ENCODE assay signal across 8 mouse cellular contexts in genomic region chr15:89140659-89141252, GRCm38 (mm10). TPM values are rescaled to one million over a fixed set of nuclear protein-coding genes. Genes with fewer than 3 reads are reported as not detected.
DNase-seq lines count a peak whose midpoint lies in the region; ATAC-seq and TF ChIP-seq lines count a peak whose summit lies in the region.

TSS of gene Mapk12 (minus strand) at chr15:89140703.

- no peak within 1 kb of the TSS for H3K27ac ChIP-seq in lung, embryonic 14.5 days (ENCODE audit: low read depth)

- intact Hi-C loops in left cerebral cortex, postnatal 36 days (cut with DNase I), result no loop called here

- 0 out of 2 replicates have a peak, but pooled peaks cover 2% of the 10 kb centered on the region for H3K4me1 ChIP-seq in lung, embryonic 14.5 days (ENCODE audit: insufficient read depth)

- no peaks in the 10 kb centered on the region for H3K36me3 ChIP-seq in lung, embryonic 14.5 days (ENCODE audit: insufficient read depth)
- peaks cover 2% of the 10 kb centered on the region; the same call in 1 of the 2 replicates for H3K36me3 ChIP-seq in splenic B cell, adult 2 months (ENCODE audit: control insufficient read depth, insufficient read depth, low read length, poor library complexity, severe bottlenecking)

- WGBS in lung, embryonic 14.5 days, result 2% methylated on average over 21 of the region's 21 CpGs

- DNase-seq in urinary bladder, adult 18-20 months (ENCODE audit: low spot score in 2 of 2), result peak; percentile 56 to 65
- DNase-seq in urinary bladder, postnatal 10 days (ENCODE audit: low spot score), result no peak
- DNase-seq in embryo, embryonic 10 days (ENCODE audit: low spot score), result peak; percentile 82
- peak in 1 of 2 experiments; percentile 88 for DNase-seq in heart, adult 18-20 months
- DNase-seq in kidney, adult 11 months, result peak; percentile 59
- DNase-seq in lung, embryonic 14.5 days, result peak; percentile 49
- DNase-seq in splenic B cell, adult 2 months (ENCODE audit: low read depth, low spot score), result peak; percentile 33
- no peak for DNase-seq in left cerebral cortex, postnatal 36 days (ENCODE audit: low spot score in 2 of 2)

- peak within 1 kb of the TSS; percentile 53 for H3K4me3 ChIP-seq in lung, embryonic 14.5 days (ENCODE audit: low read depth, low read length)

- TF ChIP-seq CTCF in lung, embryonic 14.5 days (IDR thresholded peaks at IDR 0.05; ENCODE audit: low read depth), result no peak

- peak within 1 kb of the TSS; percentile 58 for H3K9ac ChIP-seq in lung, embryonic 14.5 days

- H3K27me3 ChIP-seq in lung, embryonic 14.5 days (ENCODE audit: insufficient read depth, low read length), result peaks cover 47% of the 10 kb centered on the region
- H3K27me3 ChIP-seq in splenic B cell, adult 2 months (ENCODE audit: control insufficient read depth, insufficient read depth, low read length, poor library complexity, severe bottlenecking), result 0 out of 2 replicates have a peak, but pooled peaks cover 2% of the 10 kb centered on the region

- ATAC-seq in lung, embryonic 14.5 days (ENCODE audit: insufficient read depth), result peak; percentile 67

- H3K4me2 ChIP-seq in lung, embryonic 14.5 days, result peak within 1 kb of the TSS; percentile 88

- no peaks in the 10 kb centered on the region for H3K9me3 ChIP-seq in lung, embryonic 14.5 days (ENCODE audit: low read depth, low read length)

RNA-seq across cellular contexts. Expression of gene Mapk12, which starts in this region (rescaled TPM):
- 10 to 100 TPM; 24.4 to 24.8 TPM for total RNA-seq in heart, adult 18-20 months (2021)
- polyA plus RNA-seq in lung, embryonic 14.5 days (2014; fragmentation: Nextera tagmentation; extraction: Ambion mirVana), result 11.4 and 11.9 TPM in 2 replicates
- total RNA-seq in left cerebral cortex, postnatal 36 days (2021), result 10 to 100 TPM in 1 of 2 experiments, 1 to 10 TPM in 1; 6.1 to 11.1 TPM

Comparison
In these comparisons a context has a peak if more than half of its experiments do, and no peak if none do; other contexts are left out.
1. DNase-seq: peak in urinary bladder, adult 18-20 months (2 of 2), embryo, embryonic 10 days (single experiment), kidney, adult 11 months (single experiment), lung, embryonic 14.5 days (single experiment) and splenic B cell, adult 2 months (single experiment); none in urinary bladder, postnatal 10 days (single experiment) and left cerebral cortex, postnatal 36 days (0 of 2).